Mouse (Mus musculus): Measurements from ENCODE around the gene Spaca3.

The Spaca3 gene

GRCm38 (mm10) chr11:80868039-80868438 lies 9.9 kb downstream of the Spaca3 start:
- DNase-seq (ENCODE audit: low spot score): no peak

DNA sequence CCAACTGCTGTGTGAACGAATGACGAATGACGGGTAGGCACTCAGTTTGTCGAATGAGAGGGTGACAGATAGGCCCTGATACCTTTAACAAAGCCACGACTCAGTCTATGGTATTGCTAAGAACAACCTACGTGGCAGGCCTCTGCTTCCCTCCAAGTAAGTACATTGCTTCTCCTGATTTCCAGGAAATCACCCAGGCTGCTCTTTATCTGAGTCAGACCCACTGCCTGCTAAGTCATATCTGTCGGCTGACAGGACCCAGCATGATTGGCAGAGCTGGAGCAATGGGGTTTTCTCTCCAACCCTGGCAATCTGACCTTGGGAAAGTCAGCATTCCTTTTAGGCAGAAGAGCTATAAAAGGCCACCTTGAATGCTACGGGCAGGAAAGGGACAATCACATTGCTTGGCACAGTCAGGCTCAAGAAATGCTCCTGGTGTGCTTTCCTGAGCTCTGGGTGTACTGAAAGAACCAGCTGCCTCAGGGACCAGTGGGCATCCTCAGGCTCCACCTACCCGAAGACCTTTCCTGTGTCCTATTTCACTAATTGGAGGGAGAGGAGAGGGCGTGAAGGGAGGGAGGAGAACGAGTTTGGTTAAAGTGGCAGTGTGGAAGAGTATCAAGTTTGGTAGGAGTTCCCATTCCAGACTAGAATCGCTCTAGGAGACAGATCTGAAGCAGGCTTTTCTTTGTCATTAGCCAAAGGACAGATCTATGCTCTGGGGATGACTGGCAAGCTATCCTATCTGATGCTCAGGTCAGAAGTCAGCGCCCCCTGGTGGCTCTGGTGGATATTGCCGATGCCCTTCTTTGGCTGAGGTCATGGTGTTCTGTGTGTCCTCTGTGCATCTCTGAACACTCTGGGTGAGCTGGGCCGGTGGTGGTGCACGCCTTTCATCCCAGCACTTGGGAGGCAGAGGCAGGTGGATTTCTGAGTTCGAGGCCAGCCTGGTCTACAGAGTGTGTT lies 14.6 kb downstream of the Spaca3 start:
- peak; percentile 56 for DNase-seq (ENCODE audit: low spot score)

DNA sequence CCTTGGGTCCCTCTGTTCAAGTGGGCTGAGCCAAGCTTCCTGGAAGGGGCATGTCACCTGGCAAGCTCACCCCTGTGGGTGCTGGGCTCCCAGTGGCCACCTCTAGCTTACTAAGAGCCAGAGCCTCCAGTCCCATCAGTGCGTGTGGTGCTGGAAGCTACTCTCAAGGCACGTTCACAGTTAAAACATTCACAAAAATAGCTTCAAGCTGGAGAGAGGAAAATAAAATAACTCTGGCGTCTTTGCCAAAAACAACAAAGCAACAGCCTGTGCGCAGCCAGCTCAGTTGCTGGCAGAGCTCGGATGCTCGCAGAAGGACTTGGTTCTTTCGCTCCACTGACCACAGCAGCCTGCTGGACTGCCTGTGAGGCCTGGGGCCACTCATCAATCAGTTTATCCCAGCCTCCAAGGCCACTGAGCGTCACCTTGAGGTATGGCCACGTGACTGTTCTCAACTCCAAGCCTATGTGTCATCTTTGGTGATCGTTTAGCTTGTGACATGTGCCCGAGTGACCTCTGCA lies 19.0 kb downstream of the Spaca3 start:
- peak; percentile 52 for DNase-seq (ENCODE audit: low spot score)

DNA sequence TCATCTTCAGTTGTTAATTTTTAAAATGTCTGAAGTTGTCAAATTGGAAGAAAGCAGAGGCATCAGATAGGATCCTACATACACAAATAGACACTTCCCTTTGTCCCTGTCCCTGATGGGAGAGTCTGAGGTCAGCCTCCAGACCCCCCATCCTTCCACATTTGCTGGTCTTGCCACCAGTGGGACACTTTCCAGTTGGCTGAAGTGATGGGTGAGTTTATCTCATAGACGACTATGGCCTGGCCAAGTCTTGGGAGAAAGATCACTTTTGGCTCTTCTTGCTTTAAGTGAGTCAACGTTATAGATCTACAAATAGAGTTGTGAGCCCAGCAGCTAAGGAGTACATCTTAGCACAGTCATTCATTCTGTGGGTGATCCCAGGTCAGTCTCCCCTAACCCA lies 19.9 kb downstream of the Spaca3 start:
- DNase-seq (ENCODE audit: low spot score): no peak

DNA sequence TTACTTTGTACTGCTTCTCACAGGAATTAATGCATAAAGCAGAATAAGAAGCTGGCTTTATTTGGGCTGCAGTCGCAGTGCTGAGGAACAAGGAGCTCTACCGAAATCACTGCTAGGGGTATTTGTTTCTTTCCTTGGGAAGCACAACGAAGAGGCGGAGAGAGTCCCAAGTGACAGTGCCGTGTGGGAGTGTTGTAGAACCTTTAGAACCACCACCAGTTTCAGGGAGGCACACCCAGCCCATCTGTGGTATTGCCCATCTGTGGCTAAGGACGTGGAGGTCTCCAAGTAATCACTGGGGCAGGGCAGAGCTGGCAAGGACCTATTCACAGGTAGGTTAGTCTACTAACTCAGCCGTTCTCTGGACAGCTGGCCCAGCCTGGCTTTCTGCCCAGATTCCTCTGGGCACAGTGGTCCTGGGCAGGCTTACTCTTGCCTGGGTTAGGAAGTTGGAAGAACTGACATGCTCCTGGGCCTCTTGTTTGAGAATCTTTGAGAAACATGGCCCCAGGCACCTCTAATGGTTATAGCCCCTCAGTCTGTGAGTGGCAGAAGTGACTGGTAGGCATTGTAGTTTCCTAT lies 24.2 kb downstream of the Spaca3 start:
- DNase-seq (ENCODE audit: low spot score): no peak

DNA sequence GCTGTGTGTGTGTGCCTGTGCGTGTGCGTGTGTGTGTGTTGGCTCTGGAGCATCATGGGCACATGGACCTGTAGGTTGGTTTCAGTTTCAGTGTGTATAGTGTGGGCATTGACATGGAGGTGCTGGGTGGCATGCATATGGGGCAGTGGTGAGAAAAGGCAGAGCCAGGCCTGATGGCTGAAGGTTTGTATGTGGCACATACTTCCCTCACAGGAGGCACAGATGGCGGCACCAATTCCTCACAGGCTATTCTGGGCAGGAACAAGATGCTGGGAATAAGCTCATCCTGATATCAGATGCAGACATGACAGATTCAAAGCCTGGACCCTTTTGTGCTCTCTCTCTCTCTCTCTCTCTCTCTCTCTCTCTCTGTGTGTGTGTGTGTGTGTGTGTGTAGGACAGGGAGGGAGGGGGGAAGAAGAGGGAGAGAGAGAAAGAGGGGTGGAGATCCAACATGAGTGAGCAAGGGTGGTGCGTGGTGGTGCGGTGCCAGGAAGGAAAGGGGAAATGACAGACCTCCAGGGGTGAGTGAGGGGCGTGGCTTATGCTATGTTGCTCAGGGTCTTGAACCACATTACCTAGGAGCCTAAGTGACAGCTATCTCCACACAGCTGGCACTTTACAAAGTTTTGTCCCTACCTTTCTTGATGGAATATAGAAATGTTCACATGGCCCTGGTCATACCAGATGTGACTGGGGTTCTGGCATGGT lies 26.5 kb downstream of the Spaca3 start:
- no peak for DNase-seq (ENCODE audit: low spot score)

DNA sequence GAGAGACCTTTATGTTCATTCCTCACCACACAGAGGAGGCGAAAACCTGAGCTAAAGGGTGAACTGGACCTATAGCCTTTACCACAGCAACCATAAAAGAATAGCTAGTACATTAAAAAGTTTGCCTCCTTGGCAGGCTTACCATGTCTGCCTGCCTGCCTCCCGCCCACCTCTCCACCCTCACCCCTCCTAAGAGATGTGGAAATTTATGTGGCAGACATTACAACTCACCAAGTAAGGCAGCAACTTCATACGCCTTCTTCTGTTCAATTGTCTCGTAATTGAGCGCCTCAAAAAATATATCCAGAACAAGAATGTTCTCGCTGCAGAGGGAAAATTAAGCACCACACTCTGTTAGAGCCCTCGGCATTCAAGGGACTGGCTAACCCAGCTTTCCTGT lies 28.2 kb downstream of the Spaca3 start:
- no peak for DNase-seq (ENCODE audit: low spot score)

DNA sequence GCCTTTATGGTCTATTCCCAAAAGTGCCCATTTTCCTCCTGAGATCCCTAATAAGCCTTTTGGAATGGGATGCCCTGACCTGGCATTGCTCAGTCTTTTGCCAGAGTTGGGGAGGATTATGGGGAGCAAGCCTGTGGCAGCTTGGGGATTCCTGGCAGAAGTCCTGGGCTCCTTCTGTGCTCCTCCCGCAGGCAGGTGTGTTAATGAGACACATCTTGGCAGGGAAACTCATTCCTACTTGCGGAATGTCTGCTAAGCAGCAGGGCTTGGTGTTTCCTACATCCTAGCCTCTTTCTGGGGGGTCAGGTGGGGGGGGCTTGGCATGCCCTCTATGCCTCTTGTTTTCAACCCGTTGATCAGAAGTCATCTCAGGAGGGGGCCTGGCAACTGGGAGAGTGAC lies 28.9 kb downstream of the Spaca3 start:
- no peak for DNase-seq (ENCODE audit: low spot score)

DNA sequence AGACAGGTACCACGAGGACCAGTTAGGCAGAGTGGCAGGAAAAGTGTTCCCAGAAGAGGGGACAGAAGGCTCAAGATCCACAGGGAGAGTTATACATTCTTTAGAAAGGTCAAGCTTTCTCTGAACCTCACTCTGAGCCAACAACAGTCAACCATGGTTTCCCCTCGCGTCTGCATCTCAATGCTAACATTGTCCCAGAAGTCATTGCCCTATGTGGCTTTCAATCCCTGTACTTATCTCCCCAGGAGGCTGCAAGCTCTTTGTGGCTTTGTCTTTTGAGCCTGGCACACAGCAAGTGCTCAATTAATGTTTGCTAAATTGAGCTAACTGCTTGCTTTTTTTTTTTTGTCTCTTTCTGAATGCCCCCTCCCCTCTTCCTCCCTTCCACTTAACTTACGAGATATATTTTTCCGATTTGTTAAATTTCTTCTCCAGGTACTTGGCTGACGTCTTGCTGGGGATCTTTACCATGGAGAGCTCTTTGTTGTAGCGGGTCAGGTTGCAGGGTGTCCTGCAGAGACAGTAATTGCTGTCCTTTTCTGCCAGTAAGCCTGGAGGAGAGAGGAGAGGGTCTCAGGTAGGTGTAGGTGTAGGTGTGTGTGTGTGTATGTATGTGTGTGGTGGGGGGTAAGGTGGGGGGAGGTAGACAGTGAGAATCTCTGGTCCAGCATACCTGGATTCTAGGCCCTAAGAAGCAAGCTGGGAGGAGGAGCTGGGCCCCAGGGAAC lies 31.3 kb downstream of the Spaca3 start:
- no peak for DNase-seq (ENCODE audit: low spot score)

DNA sequence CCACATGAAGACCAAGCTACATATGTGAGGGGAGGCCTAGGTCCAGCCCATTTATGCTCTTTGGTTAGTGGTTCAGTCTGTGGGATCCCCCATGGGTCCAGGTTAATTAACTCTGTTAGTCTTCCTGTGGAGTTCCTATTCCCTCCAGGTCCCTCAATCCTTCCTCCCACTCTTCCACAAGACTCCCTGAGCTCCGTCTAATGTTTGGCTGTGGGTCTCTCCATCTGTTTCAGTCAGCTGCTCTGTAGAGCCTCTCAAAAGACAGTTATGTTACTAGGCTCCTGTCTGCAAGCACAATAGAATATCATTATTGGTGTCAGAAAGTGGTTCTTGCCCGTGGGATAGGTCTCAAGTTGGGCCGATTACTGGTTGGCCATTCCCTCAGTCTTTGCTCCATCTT lies 37.7 kb downstream of the Spaca3 start:
- DNase-seq (ENCODE audit: low spot score): no peak

DNA sequence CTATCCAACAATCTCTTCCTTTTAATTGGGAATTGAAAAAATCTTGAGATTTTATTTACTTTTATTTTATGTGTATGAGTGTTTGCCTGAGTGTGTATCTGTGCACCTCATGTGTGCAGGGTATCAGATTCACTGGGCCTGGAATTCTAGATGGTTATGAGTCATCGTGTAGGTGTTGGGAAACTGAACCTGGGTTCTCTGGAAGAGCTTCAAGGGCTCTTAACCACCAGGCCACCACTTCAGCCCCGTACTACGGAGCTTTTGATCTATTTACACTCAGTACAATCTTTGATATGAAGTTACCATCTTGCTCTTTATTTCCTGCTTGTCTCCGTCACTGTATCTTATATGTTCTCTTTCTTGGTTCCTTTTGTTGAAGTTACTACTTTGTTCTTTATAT lies 42.4 kb downstream of the Spaca3 start:
- no peak for DNase-seq (ENCODE audit: low spot score)

- no peak for DNase-seq (ENCODE audit: low spot score)
Observed at GRCm38 (mm10) chr11:80902664-80903063, 44.5 kb downstream of the Spaca3 start.

GRCm38 (mm10) chr11:80903426-80903825 lies 45.3 kb downstream of the Spaca3 start:
- DNase-seq (ENCODE audit: low spot score): no peak

DNA sequence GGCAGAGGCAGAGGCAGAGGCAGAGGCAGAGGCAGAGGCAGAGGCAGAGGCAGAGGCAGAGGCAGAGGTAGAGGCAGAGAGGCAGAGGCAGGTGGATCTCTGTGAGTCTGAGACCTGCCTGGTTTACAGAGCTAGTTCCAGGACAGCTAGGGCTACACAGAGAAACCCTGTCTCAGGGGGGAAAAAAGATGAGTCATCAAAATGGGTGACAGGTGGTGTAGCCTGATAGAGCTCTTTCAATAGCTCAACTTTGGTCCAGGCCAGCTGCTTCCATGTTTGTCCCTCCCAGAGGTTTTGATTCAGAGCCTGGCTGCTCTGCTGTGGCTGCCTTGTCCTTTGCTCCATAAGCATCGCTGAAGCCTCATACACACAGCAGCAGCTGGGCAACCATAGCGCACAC lies 46.4 kb downstream of the Spaca3 start:
- no peak for DNase-seq (ENCODE audit: low spot score)

GRCm38 (mm10) chr11:80906456-80906855 lies 48.3 kb downstream of the Spaca3 start:
- DNase-seq (ENCODE audit: low spot score): peak; percentile 20

GRCm38 (mm10) chr11:80907820-80908219 lies 49.7 kb downstream of the Spaca3 start:
- DNase-seq (ENCODE audit: low spot score): no peak

GRCm38 (mm10) chr11:80912721-80913120 lies 54.6 kb downstream of the Spaca3 start:
- no peak for DNase-seq (ENCODE audit: low spot score)

GRCm38 (mm10) chr11:80913408-80914024 lies 55.4 kb downstream of the Spaca3 start:
- DNase-seq (ENCODE audit: low spot score): no peak
